Mouse (Mus musculus) spleen, postnatal 10 days (tissue): ENCODE measurements around the gene Spred2.

Experiments
- DNase-seq, 2 experiments: peaks; one replicate each; pipeline ENCODE4 v3.0.0; 2021 to 2022; ENCODE audit warnings: low spot score in 2 of 2

Spred2 gene

DNA sequence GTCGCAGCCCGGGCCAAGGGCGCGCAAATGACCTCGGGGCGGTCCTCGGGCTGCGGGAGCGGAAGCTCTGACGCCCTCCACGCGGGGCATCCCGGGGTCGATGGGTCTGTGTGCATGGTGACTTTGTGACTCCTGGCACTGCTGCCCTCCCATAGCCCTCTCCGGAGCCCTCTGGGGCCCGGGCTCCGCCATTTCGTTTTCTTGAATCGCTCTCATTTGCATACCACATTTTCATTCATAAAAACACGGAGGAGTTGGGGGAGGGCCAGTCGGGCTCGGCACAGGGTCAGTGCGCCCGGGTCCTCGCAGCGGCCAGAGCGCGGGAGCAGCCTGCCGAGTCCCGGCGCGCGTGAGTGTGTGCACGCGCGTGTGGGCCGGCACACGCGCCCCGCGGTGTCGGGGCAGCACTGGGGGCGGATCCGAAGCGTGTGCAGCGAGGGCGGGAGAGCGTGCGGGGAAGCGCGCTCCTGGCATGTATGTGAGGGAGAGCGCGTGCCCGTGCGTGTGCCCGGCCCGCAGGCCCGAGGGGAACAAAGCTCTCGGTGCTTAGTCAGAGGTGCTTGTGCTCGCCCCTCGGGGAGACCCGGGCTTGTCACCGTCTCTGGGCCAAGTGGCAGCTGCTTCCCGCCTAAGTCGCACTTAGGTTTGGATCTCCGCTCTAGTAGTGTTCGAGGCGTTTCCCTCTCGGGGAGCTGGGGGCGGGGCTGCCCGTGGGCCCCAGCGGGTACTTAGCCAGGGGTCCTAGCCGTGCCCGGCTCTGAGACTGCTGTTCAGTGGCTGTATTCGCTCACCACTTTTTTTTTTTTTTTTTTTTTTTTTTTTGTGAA, 1.2 kb downstream of the Spred2 start:
- peak; percentile 70 to 72 for DNase-seq

- peak; percentile 44 to 62 for DNase-seq
Measured at GRCm38 (mm10) chr11:19925976-19926842, 2.0 kb downstream of the Spred2 start.

GRCm38 (mm10) chr11:19926843-19927120, 2.6 kb downstream of the Spred2 start:
- no peak for DNase-seq

DNA sequence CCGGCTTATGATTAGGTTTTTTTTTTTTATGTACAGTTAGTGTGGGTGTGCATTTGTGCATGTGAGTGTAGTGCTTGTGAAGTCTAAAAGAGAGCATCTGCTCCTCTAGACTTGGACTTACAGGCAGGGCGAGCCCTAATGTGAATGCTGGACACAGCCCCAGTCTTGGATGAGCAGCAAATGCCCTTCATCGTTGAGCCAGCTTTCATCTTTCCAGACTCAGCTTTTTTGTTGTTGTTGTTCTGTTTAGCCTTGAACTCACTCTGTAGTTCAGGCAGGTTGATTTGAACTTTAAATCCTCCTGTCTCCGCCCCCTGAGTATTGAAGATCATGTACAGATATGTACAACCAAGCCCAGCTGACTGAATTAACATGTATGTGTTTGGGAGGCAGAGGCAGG, 4.5 kb downstream of the Spred2 start:
- no peak for DNase-seq

GRCm38 (mm10) chr11:19929087-19929865, 5.1 kb downstream of the Spred2 start:
- DNase-seq, result no peak

GRCm38 (mm10) chr11:19931569-19932230, 7.5 kb downstream of the Spred2 start:
- DNase-seq, result no peak

DNA sequence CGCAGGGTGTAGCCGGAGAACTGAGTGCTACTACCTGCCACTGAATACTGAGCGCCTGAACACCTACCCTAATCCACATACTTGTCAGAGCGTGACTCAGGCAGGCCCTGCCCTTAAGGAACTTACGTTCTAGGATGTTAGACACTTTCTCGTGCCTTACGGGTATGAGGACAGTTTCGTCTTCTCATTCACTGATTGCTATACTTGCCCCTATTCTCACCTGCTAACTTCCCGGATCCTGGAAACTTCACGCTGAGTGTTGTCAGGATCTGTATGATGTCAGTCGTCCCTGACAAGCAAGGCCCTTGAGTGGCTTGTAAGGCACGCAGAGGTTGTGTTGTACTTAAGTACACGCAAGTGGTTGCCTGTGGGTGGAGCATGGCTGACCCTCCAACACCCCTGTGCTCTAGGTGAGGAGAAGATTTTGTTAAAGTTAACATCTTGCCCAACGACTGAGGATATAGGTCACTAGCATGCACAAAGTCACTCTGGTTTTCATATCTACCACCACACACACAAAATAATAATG, 8.9 kb downstream of the Spred2 start:
- DNase-seq, result no peak

- DNase-seq, result no peak
Measured at GRCm38 (mm10) chr11:19935524-19936354, 11.6 kb downstream of the Spred2 start.

- DNase-seq, result no peak
Measured at GRCm38 (mm10) chr11:19938456-19939004, 14.4 kb downstream of the Spred2 start.

DNA sequence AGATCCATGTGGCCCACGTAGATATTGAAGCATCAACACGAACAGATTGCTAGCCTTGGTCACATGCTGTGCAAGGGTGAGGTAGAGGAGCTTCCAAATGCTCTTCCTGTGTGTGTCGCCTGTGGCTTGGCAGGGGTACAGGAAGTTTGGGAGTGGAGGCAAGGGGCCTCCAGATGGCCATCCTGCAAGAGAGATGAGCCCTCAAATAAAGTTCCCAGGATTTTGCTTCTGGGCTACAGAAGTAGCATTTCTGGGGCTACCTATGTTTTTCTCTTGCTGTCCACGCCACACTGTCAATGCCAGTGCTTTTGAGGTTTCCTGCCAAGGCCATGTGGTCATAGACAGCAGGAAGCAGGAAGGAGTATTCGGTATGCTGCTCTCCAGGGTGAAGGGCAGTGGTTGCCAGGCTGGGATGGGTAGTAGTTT, 15.1 kb downstream of the Spred2 start:
- DNase-seq, result no peak

GRCm38 (mm10) chr11:19939831-19940230, 15.7 kb downstream of the Spred2 start:
- no peak for DNase-seq

GRCm38 (mm10) chr11:19941156-19941777, 17.1 kb downstream of the Spred2 start:
- no peak for DNase-seq

- no peak for DNase-seq
Measured at GRCm38 (mm10) chr11:19941978-19942377, 17.8 kb downstream of the Spred2 start.

- DNase-seq, result no peak
Measured at GRCm38 (mm10) chr11:19943753-19944152, 19.6 kb downstream of the Spred2 start.

DNA sequence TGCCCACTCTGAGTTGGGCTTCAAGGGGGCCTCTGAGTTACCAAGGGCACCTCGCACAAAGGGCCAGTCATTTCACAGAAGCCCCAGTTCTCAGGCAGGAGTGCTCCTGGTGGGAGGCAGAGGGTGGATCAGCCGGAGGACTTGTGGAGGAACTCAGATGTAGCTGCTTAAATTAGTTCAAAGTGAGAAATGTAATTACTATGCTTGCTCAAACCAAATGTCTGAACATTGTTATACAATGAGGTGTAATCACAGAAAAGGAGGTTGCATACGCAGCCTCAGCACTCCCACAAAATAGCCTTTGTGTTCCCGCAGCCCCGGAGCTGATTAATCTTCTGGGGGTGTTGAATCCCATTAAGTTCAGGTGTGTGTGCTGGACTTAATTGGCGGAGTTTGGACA, 20.5 kb downstream of the Spred2 start:
- DNase-seq, result no peak

GRCm38 (mm10) chr11:19946721-19947120, 22.5 kb downstream of the Spred2 start:
- DNase-seq, result no peak

DNA sequence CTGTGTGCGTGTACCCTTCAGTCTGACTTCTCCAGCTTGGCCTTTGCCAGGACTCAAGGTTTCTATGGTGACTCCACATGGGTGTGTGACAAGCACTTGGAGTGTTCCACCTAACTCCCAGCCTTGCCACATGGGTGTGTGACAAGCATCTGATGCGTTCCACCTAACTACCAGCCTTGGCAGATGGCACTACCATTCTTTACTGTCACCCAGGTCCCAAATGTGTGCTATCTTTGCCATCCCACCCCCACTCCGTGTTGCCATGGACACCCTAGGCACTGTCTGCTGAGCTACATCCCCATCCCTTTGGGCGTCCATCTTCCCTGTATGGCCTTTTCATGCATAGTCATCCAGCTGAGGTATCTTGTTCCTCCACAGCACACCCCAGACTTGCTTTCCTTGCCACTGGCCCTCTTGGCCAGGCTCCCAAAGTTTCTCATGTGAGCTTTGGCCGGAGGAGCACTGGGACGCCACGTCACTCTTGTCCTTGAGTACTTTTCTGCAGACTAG, 23.5 kb downstream of the Spred2 start:
- DNase-seq, result no peak

DNA sequence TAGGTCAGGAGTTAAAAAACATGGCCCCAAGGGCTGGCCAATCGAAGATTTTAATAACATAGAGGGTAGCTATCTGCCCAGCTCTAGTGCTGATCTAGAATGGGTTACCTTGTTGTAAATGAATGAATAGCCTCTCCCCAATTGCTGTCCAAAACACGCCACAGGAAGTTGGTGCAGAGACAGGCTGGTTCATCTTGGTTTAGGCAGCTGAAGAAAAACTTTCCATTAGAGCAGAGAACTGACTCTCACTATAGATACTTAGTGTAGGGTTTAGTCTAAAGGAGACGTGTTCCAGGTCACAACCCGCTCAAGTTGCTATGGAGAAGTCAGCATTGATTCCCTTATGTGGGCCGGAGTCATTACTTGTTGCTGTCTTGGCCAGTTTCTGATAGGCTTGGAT, 25.6 kb downstream of the Spred2 start:
- DNase-seq, result no peak

GRCm38 (mm10) chr11:19950169-19950568, 26.0 kb downstream of the Spred2 start:
- DNase-seq, result no peak

DNA sequence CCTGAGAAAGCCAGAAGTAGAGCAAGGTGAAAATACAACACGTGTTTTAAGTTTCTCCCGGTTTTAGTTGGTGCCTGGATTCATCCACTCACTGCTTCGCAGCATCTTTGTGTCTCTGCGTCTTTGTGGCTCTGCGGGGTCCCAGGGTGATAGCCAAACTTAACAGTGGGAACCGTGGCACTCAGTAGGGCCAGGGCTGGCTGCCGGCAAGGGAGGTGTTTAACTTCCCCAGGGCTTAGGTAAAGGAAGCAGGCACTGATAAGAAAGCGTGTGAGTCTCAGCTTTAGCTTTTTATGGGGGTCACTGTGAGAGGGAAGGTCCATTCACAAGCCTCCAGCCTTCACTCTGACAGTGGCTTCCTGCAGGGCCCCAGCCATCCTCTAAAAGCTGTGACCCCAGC, 28.8 kb downstream of the Spred2 start:
- DNase-seq, result no peak
